Mouse (Mus musculus): ENCODE results near the gene Abi3.

DNA sequence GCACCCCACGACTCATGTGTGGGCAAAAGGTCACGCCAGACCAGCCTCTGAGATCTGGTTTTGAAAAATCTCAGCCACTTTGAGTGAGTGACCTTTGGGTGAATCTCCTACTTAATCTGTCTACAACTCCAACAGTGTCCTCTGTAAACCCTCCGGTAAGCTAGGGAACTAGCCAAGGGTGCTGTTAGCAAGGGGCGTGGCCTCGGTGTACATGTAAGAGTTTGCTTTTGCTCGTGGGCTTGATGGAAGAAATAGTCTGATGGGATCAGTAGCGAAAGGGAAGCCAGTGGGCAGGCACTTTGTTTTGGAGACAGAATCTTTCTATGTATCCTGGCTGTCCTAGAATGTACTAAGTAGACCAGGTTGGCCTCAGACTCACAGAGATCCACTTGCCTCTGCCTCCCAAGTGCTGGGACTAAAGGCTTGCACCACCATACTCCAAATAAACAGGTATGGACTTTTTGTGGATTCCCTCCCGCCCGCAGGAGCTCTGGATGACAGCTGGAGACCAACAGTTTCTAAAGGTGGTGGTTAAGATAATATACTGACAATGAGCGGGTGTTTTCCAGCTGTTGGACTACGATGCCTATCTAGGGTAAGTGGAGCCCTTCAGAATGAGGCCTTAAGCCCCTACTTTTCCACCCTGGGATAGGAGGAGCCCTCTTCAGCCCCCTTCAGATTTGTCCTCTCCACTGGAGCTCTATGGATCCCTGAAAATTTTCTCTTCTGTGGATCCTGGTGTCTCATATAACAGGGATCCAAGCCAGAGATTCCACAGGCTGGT lies 13.9 kb downstream of the Abi3 start:
- TF ChIP-seq GATA1 (IDR thresholded peaks at IDR 0.05; ENCODE audit: low read length) (no peak), TAL1 (IDR thresholded peaks at IDR 0.05; ENCODE audit: low read length) (no peak)
